Mouse (Mus musculus) CH12.LX (cell line): ENCODE measurements around the gene Ip6k1. TPM values are rescaled to one million over a fixed set of nuclear protein-coding genes. Genes with fewer than 3 reads are reported as not detected.

ENCODE experiments used
- DNase-seq: peaks from one replicate; pipeline ENCODE4 v3.0.0-alpha.2; 2013; ENCODE audit errors: extremely low read depth
- H3K27ac ChIP-seq: 2 replicates; pipeline ENCODE4 v1.5.1; 2012; ENCODE audit warnings: low read depth, mild to moderate bottlenecking, control low read depth, moderate library complexity; ENCODE audit not compliant: insufficient read depth
- H3K27me3 ChIP-seq: replicated peaks from 2 replicates; pipeline ENCODE3; 2012; ENCODE audit warnings: inconsistent platforms
- H3K36me3 ChIP-seq, 2 experiments: replicated peaks in 1 of 2; 2 replicates each; pipeline versions ENCODE3 to v1.6.1; 2012; ENCODE audit warnings: inconsistent platforms in 1 of 2, low read length in 1 of 2, mild to moderate bottlenecking in 1 of 2, mixed read lengths in 1 of 2, moderate library complexity in 1 of 2; ENCODE audit not compliant: control insufficient read depth in 1 of 2, insufficient read depth in 1 of 2
- H3K4me1 ChIP-seq, 2 experiments: 2 replicates each; pipeline ENCODE4 v1.6.1; 2012; ENCODE audit warnings: inconsistent platforms in 1 of 2, moderate library complexity in 1 of 2; ENCODE audit not compliant: insufficient read depth in 2 of 2, control insufficient read depth in 1 of 2
- H3K4me2 ChIP-seq: 2 replicates; pipeline ENCODE4 v1.6.1; 2012; ENCODE audit warnings: low read depth, mild to moderate bottlenecking, control low read depth; ENCODE audit not compliant: poor library complexity, insufficient read depth, severe bottlenecking
- H3K4me3 ChIP-seq, 3 experiments: fragments of 150-350 bp in 1 of 3; sonication (generic) in 1 of 3; replicated peaks in 1 of 3; 2 replicates each; pipeline versions ENCODE3 to v1.5.1; 2011 to 2012; ENCODE audit warnings: low read depth in 2 of 3, low read length in 2 of 3, mild to moderate bottlenecking in 2 of 3, moderate library complexity in 2 of 3, control low read depth in 1 of 3, improper control_type of control experiment in 1 of 3, inconsistent platforms in 1 of 3, mixed read lengths in 1 of 3; ENCODE audit not compliant: poor library complexity in 1 of 3
- H3K79me2 ChIP-seq: replicated peaks from 2 replicates; pipeline ENCODE4 v1.6.1; 2012; ENCODE audit warnings: mild to moderate bottlenecking, moderate library complexity; ENCODE audit not compliant: control insufficient read depth, poor library complexity, insufficient read depth, severe bottlenecking; ENCODE audit errors: extremely low read depth
- H3K9ac ChIP-seq: 2 replicates; pipeline ENCODE4 v1.6.1; 2012; ENCODE audit warnings: low read depth, mild to moderate bottlenecking, control low read depth, moderate library complexity; ENCODE audit not compliant: insufficient read depth
- H3K9me3 ChIP-seq: replicated peaks from 2 replicates; pipeline ENCODE3; 2012; ENCODE audit warnings: low read length, inconsistent platforms, mixed read lengths
- BHLHE40 ChIP-seq: IDR thresholded peaks from 2 replicates; pipeline ENCODE4 v1.6.1; 2011; ENCODE audit warnings: mild to moderate bottlenecking, low read depth, low read length, improper control_type of control experiment
- CHD1 ChIP-seq: IDR thresholded peaks from 2 replicates; pipeline ENCODE4 v1.6.1; 2012; ENCODE audit warnings: low read depth, low read length, improper control_type of control experiment, inconsistent platforms
- CHD2 ChIP-seq: IDR thresholded peaks from 2 replicates; pipeline ENCODE4 v1.6.1; 2011; ENCODE audit warnings: low read length, improper control_type of control experiment
- CTCF ChIP-seq, 2 experiments: IDR thresholded peaks in 1 of 2; conservative IDR thresholded peaks in 1 of 2; 2 replicates each; pipeline ENCODE4 v1.5.1; 2011 to 2012; ENCODE audit warnings: low read depth in 2 of 2, low read length in 2 of 2, improper control_type of control experiment in 1 of 2, inconsistent platforms in 1 of 2, mild to moderate bottlenecking in 1 of 2, moderate library complexity in 1 of 2
- ELF1 ChIP-seq: IDR thresholded peaks from 2 replicates; pipeline ENCODE4 v1.6.1; 2014; ENCODE audit warnings: low read depth, mild to moderate bottlenecking, inconsistent platforms, low read length, improper control_type of control experiment
- EP300 ChIP-seq: IDR thresholded peaks from 2 replicates; pipeline ENCODE4 v1.6.1; 2011; ENCODE audit warnings: low read length, improper control_type of control experiment
- ETS1 ChIP-seq: conservative IDR thresholded peaks from 2 replicates; pipeline ENCODE4 v1.6.1; 2012; ENCODE audit warnings: low read depth, mild to moderate bottlenecking, inconsistent platforms, low read length, improper control_type of control experiment, moderate library complexity
- JUND ChIP-seq: conservative IDR thresholded peaks from 2 replicates; pipeline ENCODE4 v1.6.1; 2011; ENCODE audit warnings: low read depth, low read length, improper control_type of control experiment
- MAFK ChIP-seq: IDR thresholded peaks from 2 replicates; pipeline ENCODE4 v1.6.1; 2011; ENCODE audit warnings: low read length, improper control_type of control experiment; ENCODE audit not compliant: insufficient replicate concordance
- MAZ ChIP-seq: IDR thresholded peaks from 2 replicates; pipeline ENCODE4 v1.6.1; 2012; ENCODE audit warnings: low read depth, mild to moderate bottlenecking, inconsistent platforms, low read length, improper control_type of control experiment, moderate library complexity
- MEF2A ChIP-seq: IDR thresholded peaks from 2 replicates; pipeline ENCODE4 v1.6.1; 2014; ENCODE audit warnings: low read depth, mild to moderate bottlenecking, inconsistent platforms, low read length, improper control_type of control experiment, borderline replicate concordance
- MXI1 ChIP-seq: IDR thresholded peaks from 2 replicates; pipeline ENCODE4 v1.6.1; 2011; ENCODE audit warnings: mild to moderate bottlenecking, low read depth, low read length, improper control_type of control experiment
- MYC ChIP-seq: IDR thresholded peaks from 2 replicates; pipeline ENCODE4 v1.6.1; 2011; ENCODE audit warnings: low read depth, mild to moderate bottlenecking, improper control_type of control experiment, low read length
- NELFE ChIP-seq: IDR thresholded peaks from 2 replicates; pipeline ENCODE4 v1.6.1; 2011; ENCODE audit warnings: low read depth, low read length, improper control_type of control experiment
- POLR2A ChIP-seq: IDR thresholded peaks from 2 replicates; pipeline ENCODE4 v1.6.1; 2011; ENCODE audit warnings: low read depth, mild to moderate bottlenecking, improper control_type of control experiment, low read length
- RAD21 ChIP-seq: IDR thresholded peaks from 2 replicates; pipeline ENCODE4 v1.6.1; 2011; ENCODE audit warnings: low read depth, mild to moderate bottlenecking, low read length, improper control_type of control experiment, moderate library complexity
- RCOR1 ChIP-seq: conservative IDR thresholded peaks from 2 replicates; pipeline ENCODE4 v1.6.1; 2012; ENCODE audit warnings: low read depth, mild to moderate bottlenecking, inconsistent platforms, low read length, improper control_type of control experiment
- SIN3A ChIP-seq: IDR thresholded peaks from 2 replicates; pipeline ENCODE4 v1.6.1; 2012; ENCODE audit warnings: low read length, improper control_type of control experiment, inconsistent platforms
- SMC3 ChIP-seq: IDR thresholded peaks from 2 replicates; pipeline ENCODE4 v1.6.1; 2011; ENCODE audit warnings: low read depth, low read length, improper control_type of control experiment
- TBP ChIP-seq: conservative IDR thresholded peaks from 2 replicates; pipeline ENCODE4 v1.6.1; 2011; ENCODE audit warnings: low read depth, low read length, improper control_type of control experiment
- TCF12 ChIP-seq: IDR thresholded peaks from 2 replicates; pipeline ENCODE4 v1.6.1; 2014; ENCODE audit warnings: low read depth, mild to moderate bottlenecking, inconsistent platforms, low read length, improper control_type of control experiment
- USF2 ChIP-seq: conservative IDR thresholded peaks from 2 replicates; pipeline ENCODE4 v1.6.1; 2011; ENCODE audit warnings: low read depth, low read length, improper control_type of control experiment
- ZC3H11A ChIP-seq: IDR thresholded peaks from 2 replicates; pipeline ENCODE4 v1.6.1; 2012; ENCODE audit warnings: low read depth, mild to moderate bottlenecking, inconsistent platforms, low read length, improper control_type of control experiment
- ZKSCAN1 ChIP-seq: IDR thresholded peaks from 2 replicates; pipeline ENCODE4 v1.6.1; 2012; ENCODE audit warnings: low read depth, inconsistent platforms, low read length, improper control_type of control experiment, borderline replicate concordance
- ZMIZ1 ChIP-seq: IDR thresholded peaks from 2 replicates; pipeline ENCODE4 v1.6.1; 2012; ENCODE audit warnings: low read depth, mild to moderate bottlenecking, inconsistent platforms, low read length, improper control_type of control experiment
- ZNF384 ChIP-seq: IDR thresholded peaks from 2 replicates; pipeline ENCODE4 v1.6.1; 2012; ENCODE audit warnings: low read depth, low read length, improper control_type of control experiment, inconsistent platforms
- dilution Hi-C: fragments of 300-500 bp; cut with MboI; formaldehyde crosslinking; loops from 2 replicates; pipeline ENCODE4 v1.14.3; 2020; ENCODE audit warnings: low sequenced_read_pairs; ENCODE audit not compliant: extremely low pct_unique_long_range_greater_than_20kb, extremely low pct_ligation_motif_present
- in situ Hi-C: fragments of 300-500 bp; cut with MboI; formaldehyde crosslinking; loops from 3 replicates; pipeline ENCODE4 v1.14.3; 2019; ENCODE audit warnings: low sequenced_read_pairs, low pct_ligation_motif_present, low pct_unique_long_range_greater_than_20kb, mixed read lengths
- polyA plus RNA-seq: library from polyadenylated mRNA; unstranded; fragments of >175 nt; gene quantifications from 2 replicates; pipeline ENCODE4 v1.2.1, GENCODE M21; 2012; ENCODE audit warnings: low read depth; ENCODE audit not compliant: insufficient read length
- total RNA-seq, 2 experiments: library from RNA; depleted of rRNA; stranded (reverse); fragments of 300-350 nt in 1 of 2; fragments of >200 nt in 1 of 2; gene quantifications; 2 replicates each; pipeline ENCODE4 v1.2.3; 2012 to 2014

Ip6k1 gene
- total and polyA plus RNA-seq, 3 experiments: 26.0 to 40.7 (median 27.1) TPM

GRCm38 (mm10) chr9:108035331-108036156 is 33.2 kb downstream of the Ip6k1 start:
- no peaks in the 10 kb centered on the region for H3K9me3 ChIP-seq
- dilution Hi-C loops (no loop called here), in situ Hi-C loops (no loop called here)
- H3K4me1 ChIP-seq: peaks cover 7 to 31% of the 10 kb centered on the region in 2 experiments
- H3K4me2 ChIP-seq: peak overlapping the region; percentile 41
- H3K4me3 ChIP-seq: peak overlapping the region; percentile 3 to 41 (median 36)
- no peaks in the 10 kb centered on the region for H3K27me3 ChIP-seq
- no peak overlapping the region for H3K9ac ChIP-seq
- H3K36me3 ChIP-seq: peaks cover 18 to 44% of the 10 kb centered on the region in 2 experiments
- DNase-seq: peak; percentile 82
- H3K79me2 ChIP-seq: 0 out of 2 replicates have a peak, but pooled peaks cover 5% of the 10 kb centered on the region
- H3K27ac ChIP-seq: peak overlapping the region; percentile 89
- TF ChIP-seq TBP: peak; percentile 25; the same call in 1 of the 2 replicates
- no peak for TF ChIP-seq JUND
- peak; percentile 25; the same call in 1 of the 2 replicates for TF ChIP-seq BHLHE40
- peak in 1 of 2 experiments; percentile 70; a peak in 2 of 4 replicates for TF ChIP-seq CTCF (conservative IDR thresholded peaks at IDR 0.05 in 1 of 2, IDR thresholded peaks at IDR 0.05 in 1 of 2; ENCODE audit: low read depth in 2 of 2, low read length in 2 of 2)
- no peak for TF ChIP-seq ZNF384
- TF ChIP-seq TCF12: 0 out of 2 replicates have a peak, but pooled peaks have one; percentile 51
- TF ChIP-seq NELFE: peak; percentile 31; the same call in 1 of the 2 replicates
- peak; percentile 30 for TF ChIP-seq RAD21
- TF ChIP-seq ZC3H11A: no peak
- no peak for TF ChIP-seq MXI1
- TF ChIP-seq ZMIZ1: peak; percentile 59; the same call in 1 of the 2 replicates
- TF ChIP-seq CHD2: peak; percentile 56; the same call in 1 of the 2 replicates
- peak; percentile 36; the same call in 1 of the 2 replicates for TF ChIP-seq POLR2A
- TF ChIP-seq MAZ: 0 out of 2 replicates have a peak, but pooled peaks have one; percentile 37
- TF ChIP-seq MEF2A: peak; percentile 52; the same call in 1 of the 2 replicates
- TF ChIP-seq ELF1: peak; percentile 75
- no peak for TF ChIP-seq USF2
- no peak for TF ChIP-seq CHD1
- peak; percentile 66 for TF ChIP-seq MYC
- 0 out of 2 replicates have a peak, but pooled peaks have one; percentile 22 for TF ChIP-seq ETS1
- TF ChIP-seq MAFK: no peak
- TF ChIP-seq EP300: peak; percentile 49
- TF ChIP-seq RCOR1: peak; percentile 61; the same call in 1 of the 2 replicates
- peak; percentile 60 for TF ChIP-seq SMC3
- TF ChIP-seq SIN3A: peak; percentile 70
- TF ChIP-seq ZKSCAN1: no peak
